Mouse (Mus musculus): ENCODE measurements around the gene Mylk2.

DNA sequence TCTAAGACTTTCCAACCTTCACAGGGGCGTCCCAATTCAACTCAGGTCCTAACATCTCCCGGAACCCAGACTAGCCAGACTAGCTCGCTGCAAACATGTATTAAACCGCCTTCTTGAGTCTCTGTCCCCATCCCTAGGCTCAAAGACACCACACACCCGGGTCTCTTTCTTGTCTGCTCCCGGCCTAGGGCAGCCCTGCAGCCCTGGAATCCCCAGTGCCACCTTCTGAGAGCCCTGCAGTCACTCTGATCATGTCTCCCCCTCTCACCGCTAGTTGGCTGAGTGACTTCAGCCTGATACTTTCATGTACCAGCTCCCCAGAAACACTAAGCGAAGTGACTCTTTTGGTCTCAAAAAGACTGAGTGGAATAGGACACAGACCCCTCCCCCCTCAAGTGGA, 32.4 kb downstream of the Mylk2 start:
- TF ChIP-seq CTCF (IDR thresholded peaks at IDR 0.05; ENCODE audit: low read depth), result no peak
- TF ChIP-seq EP300 (IDR thresholded peaks at IDR 0.05; ENCODE audit: low read depth), result no peak

Data from liver, embryonic 14.5 days (tissue).